Mouse (Mus musculus) v-Abl transformed pro-B cells (cell line): ENCODE measurements at regions not wholly inside any gene's neighbourhood (a gene's known extent, or its start where the extent isn't known, plus 50 kb on each side); places are given as distances from the start of the nearest gene placed in this dataset.

Experiments
- in situ Hi-C, 2 experiments: fragments of 400-800 bp; cut with MboI; formaldehyde crosslinking; loops; one replicate each; pipeline ENCODE4 v1.15.1; 2025; ENCODE audit not compliant: unreplicated experiment in 2 of 2

DNA sequence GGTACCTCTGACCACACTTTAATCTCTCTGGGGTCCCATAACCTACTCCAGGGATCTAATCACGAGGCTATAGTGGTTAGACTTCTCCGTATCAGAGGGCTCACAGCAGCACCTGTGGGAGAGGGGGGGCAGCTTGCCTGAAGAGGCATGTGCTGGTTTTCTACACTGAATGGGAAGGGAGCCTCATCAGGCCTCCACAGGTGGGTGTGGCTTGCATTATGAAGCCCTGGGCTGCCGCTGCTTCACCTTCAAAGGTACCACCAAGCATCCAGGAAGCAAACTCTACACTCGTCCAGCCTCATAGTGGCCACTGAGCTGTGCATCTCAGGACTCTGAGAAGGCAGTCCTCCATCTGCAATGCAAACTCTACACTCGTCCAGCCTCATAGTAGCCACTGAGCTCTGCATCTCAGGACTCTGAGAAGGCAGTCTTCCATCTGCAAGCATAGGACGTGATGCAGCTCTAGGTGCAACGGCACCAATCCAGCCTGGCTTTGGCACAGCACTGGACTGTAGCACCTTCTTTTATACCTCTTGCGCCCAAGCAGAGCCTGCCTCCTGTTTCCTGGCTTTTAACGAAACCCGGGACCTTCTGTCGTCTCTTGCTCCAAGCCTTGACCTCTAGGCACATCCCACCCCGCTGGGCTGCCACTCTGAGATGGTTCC lies 110.5 kb upstream of the Parp11 start:
- in situ Hi-C loops = loop anchor here in 1 of 2 experiments (10.0 kb wide), 1 partner anchor 61 kb away; no protein-coding TSS in a partner anchor

DNA sequence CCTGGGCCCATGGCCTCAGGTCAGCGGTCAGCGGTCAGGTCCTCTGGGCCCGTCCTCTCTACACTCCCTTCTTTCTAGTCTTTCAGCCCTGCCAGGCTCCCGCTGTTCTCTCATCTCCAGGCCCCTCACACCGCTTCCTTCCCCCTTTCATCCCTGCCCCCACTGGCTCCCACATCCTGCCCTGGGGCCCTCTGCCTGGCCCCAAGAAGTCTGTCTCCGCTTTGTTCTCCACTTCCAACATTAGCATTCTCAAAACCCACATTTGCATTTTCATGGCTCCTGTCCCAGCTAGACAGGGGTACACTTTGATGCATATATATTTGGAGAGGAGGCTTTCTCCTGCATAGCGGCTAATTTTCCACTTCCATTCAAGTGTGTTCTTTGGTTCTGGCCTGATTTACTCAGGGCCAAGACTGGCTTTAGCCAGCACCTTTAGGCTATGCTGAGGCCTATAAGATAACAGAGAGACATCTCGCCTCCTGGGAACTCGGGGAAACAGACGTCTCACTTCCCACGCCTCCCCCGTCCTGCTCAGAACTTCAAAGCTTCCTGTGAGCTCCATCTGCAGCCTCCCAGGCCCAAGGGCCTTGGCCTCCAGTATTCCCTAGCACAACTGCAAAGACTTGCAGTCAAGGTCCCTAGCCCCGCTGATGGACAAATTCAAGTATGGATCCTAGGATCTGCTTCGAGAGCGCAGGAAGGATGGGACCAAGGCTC lies 109.8 kb upstream of the Parp11 start:
- in situ Hi-C loops = loop anchor here in 1 of 2 experiments (10.0 kb wide), 1 partner anchor 62 kb away; no protein-coding TSS in a partner anchor

DNA sequence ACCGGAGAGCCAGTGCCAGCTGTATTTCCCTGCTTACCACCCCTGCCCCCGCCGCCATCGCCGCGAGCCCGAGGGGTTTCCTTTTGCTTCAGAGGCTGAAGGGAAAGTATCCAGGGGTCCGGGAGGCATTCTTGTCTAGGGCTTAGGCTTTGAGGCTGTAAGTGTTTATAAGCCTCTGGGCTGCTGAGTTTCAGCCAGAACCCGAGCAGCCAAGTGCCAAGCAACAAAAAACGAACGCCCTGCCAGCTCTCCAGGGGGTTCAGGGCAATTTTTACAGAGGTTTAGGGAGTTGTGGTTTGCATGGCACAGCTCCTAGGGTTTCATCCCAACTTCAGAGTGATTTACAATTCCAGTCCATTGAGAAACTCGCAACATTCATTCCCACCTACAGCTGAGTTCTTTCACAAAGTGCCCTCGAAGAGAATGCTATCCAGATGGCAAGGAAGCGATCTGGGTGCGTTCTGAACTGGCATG lies 109.2 kb upstream of the Parp11 start:
- in situ Hi-C loops = loop anchor here in 1 of 2 experiments (10.0 kb wide), 1 partner anchor 63 kb away; no protein-coding TSS in a partner anchor

DNA sequence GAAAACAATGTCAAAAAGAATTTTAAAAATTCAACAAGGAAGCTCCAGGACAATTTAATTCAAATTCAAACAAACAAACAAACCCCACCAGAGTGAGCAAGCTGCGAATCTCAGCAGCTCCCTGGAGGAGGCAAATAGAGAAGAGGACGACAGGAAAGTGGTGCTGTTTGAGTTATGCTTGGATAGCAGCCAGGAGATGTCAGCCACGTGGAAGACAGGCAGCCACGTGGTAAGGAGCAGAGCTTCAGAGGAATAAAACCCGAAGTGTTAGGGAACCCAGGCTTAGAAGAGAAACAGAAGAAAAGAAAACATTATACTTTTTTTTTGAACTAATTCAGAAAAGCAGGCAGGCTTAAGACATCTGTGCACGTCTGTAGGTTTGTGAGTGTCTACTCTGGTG lies 108.2 kb upstream of the Parp11 start:
- in situ Hi-C loops = loop anchor here in 1 of 2 experiments (10.0 kb wide), 1 partner anchor 64 kb away; no protein-coding TSS in a partner anchor

DNA sequence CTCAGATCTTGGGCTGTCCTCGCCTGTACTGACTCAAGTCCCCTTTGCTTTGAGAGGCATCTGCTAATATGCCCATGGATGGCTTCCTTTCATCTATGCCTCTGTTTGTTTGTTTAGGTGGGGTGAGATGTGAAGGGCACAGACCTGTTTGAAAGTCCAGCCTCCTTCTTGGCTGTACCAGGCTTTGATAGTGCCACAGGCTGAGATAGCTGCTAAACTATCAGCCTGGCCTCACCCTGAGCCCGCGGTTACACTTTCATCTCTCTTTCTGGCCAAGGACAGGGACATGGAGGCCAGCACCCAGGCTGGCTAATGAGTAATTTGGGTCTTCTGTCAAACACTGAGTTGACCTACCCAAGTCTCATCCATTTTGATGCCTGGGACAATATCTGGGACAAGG lies 105.0 kb upstream of the Parp11 start:
- in situ Hi-C loops = no loop called here

DNA sequence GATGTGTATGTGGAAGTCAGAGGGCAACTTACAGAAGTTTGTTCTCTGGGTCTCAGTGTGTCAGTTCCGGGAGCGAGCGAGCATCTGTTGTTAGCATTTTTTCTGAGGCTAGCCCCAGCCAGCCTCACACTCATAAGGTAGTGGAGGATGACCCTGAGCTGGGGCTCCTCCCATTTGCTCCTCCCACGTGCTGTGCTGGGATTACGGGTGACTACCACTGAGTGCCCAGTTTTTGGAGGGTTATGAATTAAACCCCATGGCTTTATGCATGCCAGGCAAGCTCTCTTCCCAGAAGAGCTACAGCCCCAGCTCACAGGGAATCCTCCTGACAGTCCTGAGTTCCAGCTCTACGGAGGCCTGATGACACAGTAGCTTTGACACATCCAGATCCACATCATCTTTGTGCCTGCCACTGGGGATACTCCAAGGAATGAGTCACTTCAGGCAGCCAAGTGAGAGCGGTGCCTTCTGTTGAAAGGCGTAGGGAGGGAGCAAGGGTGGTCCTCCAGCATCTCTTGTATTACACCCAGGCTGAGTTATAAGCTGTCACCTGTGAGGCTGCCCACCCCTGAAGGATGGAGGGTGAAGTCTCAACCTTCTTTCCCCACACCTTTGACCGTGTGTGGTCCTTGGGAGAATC lies 97.8 kb upstream of the Parp11 start:
- in situ Hi-C loops = no loop called here

DNA sequence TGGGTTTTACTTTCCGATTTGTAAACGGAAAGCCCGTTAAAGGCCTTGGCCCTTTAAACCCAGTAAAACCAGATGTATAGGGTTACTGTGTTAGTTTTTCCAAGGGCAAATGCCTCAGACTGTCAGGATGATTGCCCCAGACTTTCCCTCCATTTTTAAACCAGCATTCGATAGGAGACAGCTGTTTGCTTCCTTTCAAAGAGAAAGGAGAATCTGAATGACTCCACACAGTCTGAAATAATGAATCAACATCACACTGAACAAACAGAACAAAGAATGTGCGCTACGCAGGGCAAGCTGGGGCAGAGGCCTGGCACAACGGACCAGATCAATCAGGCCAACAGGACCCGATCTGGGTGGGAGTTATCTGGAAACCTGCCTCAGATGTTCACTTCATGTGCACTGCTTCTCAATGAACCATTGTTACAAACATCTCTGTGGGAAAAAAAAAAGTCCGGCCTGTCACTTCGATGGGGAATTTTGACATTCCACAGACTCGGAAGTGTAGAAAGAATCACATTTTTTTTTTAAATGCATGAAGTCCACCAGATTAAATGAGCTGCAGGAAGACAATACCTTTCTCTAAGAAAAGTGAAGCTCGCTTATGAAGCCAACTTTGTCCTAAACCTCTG lies 97.0 kb upstream of the Parp11 start:
- in situ Hi-C loops = no loop called here

DNA sequence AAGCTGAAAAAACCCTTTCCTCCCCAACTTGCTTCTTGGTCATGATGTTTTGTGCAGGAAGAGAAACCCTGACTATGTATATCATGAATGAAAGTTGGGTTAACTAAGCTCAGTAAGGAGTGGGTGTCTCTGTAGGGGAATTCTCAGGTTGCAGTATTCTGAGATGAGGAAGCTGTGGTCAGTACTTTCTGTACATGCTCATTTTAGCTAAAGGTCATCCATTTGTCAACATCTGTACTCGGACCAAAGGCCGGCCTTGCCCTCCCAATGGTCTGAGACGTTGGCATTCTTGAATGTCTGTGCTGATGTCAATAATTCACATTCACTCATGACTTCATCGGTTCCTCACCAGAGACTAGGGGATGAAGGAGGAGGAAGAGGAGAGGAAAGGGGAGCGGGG lies 94.9 kb upstream of the Parp11 start:
- in situ Hi-C loops = no loop called here

DNA sequence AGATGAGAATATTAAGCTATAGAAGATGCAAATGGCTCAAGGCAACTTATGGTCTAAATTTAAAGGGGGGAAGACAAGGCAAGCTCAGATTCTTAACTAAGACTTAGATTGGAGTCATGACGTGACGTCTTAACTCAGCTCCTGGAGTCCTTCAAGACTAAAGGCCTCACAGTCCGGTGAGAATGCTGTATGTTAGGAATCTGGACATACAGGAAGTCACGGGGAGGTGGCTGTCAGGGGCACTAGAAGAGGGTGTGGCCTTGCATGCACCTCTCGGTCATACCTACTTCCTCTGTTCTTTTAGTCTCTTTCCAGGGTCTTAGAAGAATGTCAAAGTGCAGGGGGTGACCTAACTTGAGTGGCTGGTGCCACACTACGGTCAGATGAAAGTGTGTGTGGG lies 91.5 kb upstream of the Parp11 start:
- in situ Hi-C loops = loop anchor here in 1 of 2 experiments (5.0 kb wide), 1 partner anchor 88 kb away; no protein-coding TSS in a partner anchor

DNA sequence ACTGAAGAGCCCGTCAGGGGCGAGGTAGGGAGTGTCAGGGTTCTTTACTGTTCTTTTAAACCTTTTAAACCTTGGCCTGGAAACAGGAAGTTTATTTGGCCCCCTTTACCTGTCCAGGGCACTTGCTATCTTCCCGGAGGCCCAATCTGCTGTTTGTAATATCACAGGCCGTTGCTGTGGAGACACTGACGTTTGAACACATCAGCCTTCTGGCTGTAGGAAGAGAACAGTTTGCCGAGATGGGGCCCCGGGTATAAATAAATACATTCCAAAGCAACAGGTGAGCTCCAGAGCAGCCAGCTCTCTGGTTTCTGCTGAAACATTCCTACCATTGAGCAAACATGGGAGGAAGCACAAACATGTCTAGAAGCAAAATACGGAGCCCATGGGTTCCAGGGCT lies 90.2 kb upstream of the Parp11 start:
- in situ Hi-C loops = loop anchor here in 1 of 2 experiments (5.0 kb wide), 1 partner anchor 89 kb away; no protein-coding TSS in a partner anchor

DNA sequence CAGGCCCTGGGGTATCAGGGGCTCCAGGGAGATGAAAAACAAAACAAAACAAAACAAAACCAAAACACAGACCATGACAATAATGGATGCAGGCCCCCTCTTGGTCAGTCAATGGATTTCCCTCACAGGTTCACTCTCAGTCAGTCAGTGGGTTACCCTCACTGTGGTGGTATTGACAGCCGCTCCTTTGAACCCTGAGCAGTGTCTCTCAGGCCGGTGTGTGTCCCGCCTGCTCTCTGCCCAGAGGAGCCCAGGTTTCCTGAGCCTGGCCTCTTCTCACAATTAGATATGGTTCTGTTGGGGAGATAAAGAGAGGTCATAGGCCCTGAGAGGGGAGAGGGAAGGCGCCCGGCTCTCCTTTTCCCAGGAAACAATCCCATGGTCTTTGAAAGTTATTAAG lies 87.8 kb upstream of the Parp11 start:
- in situ Hi-C loops = loop anchor here in 1 of 2 experiments (5.0 kb wide), 1 partner anchor 92 kb away; no protein-coding TSS in a partner anchor

DNA sequence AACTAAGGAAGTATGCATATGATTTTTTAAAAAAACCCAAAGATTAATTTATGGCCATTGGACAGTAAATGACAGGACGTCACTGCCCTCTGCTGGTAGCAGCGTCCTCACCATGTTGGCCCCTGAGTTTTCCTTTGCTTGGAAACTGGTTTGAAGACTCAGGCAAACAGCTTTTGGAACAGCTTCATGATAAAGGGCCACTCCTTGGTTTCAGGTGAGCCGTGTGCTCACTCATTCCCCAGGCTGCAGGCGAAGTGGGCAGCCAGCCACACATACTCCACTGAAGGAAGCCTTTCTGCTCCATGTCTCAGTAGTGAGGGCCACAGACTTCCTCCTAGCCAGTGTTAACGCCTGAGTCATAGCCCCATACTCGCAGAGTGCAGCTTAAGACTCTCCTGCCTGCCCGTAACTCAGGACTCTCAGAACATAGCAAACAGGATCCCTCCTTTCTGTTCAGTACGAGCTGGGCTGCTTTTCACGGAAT lies 87.2 kb upstream of the Parp11 start:
- in situ Hi-C loops = loop anchor here in 1 of 2 experiments (5.0 kb wide), 1 partner anchor 92 kb away; no protein-coding TSS in a partner anchor

DNA sequence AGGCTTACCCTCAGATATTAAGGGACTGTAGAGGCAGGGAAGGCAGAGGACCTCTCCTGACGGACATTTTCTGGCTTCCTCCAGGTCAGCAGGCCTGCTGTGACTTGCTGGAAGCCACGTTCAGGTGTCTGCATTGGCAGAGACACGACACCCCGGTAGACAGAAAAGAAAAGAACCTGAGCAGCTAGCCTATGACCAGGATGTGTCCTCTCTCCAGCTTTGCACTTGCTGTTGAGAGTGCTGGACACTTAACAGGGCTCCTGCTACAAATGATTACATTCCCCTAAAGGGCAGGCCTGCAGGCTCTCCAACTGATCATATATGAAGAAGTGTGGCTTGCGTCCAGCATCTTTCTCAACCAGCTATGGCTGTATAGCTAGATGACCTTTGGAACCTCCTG lies 84.5 kb upstream of the Parp11 start:
- in situ Hi-C loops = loop anchor here (5.0 kb wide), 3 partner anchors 80 to 410 kb away; no protein-coding TSS in a partner anchor

DNA sequence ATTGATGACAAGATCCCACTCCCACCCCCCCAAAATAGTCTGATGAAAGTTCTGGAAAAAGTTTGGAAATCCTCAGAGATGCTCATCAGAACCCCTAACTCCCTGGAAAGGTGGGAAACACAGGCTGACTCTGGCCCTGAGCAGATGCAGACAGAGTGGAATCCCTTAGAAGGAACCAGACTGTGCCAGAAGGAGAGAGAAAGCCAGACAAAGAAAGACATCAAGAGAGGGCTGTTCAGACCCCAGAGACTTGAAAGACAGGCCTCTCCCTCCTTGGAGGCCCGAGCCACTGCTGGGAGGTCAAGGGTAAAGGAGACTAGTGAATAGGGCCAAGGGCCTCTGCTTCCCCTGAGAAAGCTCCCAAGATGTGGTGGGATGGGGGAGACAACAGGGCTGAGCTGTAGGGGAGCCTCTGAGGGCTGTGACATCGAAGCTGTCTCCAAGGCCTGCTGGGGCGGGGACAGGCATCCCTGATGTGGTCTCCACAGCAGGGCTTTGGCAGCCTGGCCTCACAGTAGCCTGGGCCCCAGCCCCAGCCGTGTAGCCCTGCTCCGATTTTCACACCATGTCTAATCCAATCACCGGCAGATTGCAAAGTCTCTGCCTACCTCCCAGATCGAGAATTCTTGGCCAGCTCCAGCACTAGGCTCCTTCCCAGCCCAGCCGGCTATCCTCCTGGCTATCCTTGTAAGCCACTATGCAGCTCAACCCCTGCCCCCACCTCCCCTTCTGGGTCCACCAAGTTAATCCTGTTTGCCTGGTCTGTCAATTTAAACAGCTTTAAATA lies 83.5 kb upstream of the Parp11 start:
- in situ Hi-C loops = loop anchor here (5.0 kb wide), 3 partner anchors 79 to 411 kb away; no protein-coding TSS in a partner anchor

DNA sequence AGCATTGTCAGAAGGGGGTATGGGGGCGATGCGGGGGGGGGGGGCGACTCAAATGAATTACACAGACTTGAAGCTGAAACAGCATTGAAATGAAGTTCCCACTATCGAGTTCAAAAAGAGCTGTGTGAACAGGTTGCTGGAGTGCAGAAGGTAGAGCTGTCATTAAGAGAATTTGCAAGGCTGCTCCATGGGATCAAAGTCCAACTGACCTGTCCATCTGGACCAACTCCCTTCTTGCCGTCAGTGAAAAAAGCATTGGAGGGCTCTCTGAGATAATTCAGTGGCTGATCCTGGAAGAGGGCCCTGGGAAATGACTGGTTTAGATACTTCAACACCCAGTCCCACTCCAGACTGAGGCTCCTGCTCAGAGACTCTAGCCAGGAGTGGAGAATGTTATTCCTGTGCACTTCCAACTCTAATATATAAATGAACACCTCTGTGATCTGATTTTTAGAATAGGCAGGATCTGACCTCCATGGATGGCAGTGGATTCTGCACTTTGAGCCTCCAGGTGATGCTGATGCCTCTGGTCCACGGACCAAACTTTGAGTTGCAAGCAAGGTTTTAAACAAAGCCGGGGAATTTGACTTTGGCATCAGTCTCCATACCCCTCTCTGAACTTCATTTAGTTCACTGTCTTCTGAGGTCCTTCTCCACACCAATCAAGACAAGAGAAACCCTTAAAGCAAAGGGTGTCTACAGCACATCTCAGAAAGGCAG lies 82.6 kb upstream of the Parp11 start:
- in situ Hi-C loops = loop anchor here (5.0 kb wide), 3 partner anchors 78 to 412 kb away; no protein-coding TSS in a partner anchor

DNA sequence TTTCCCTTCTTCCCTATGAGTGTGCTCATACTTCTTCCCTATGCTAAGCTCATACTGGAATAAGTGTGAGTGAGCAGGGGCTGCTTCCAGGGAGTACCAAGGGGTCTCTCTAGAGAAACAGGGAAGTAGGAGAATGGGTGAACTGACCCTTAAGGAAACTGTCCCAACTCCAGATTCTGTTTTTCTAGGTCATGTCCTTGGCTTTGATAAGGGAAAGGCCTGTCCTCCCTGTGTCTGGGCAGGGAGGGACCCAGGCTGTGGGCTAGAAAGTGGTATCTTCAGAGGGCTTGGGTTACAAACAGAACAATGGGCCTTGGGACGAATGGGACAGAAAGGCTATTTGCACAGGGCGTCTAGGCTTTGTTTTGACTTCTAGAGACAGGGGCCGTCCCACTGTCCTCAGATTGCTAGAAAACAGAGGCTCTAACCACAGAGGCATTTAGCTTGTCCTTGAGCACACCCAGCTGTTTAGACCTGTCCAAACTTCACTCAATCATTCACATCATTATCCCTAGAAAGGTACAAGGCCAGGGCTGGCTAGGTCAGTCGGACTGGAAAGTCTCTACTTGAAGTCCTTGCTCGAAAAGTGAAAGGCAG lies 82.0 kb upstream of the Parp11 start:
- in situ Hi-C loops = loop anchor here (5.0 kb wide), 3 partner anchors 78 to 412 kb away; no protein-coding TSS in a partner anchor

DNA sequence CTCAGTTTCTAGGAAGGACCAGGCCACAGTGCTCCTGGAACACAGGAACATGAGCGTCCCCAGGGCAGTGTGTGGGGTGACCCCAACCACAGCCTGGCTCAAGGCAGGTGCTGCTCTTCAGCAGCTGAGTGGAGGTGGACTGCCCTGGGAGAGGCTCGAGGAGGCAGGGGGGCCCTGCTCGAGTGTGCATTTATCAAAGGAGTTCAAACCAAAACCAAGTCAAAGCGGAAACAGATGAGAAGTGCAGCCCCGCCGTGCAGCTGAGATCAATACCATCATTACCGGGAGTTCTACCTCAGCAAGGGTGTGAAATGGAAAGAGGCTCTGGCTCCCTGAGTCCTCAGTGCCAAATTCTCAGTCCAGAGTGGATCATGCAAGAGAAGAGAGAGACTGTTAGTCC lies 81.4 kb upstream of the Parp11 start:
- in situ Hi-C loops = no loop called here

DNA sequence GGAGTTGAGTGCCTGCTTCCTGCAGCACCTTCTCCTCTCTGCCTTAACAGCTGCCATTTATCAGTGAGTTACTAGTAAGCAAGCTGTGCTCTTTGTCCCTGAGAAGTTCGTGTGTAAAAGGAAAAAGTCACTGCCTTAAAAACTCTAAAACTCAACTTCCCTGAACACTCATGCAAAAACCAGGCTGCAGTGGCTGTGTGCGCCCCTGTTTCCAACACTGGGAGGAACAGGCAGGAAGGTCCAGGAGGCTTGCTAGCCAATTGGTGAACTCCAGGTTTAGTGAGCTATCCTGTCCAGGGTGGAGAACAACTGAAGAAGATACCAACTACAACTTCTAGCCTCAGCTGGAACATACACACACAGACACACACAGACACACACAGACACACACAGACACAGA lies 81.0 kb upstream of the Parp11 start:
- in situ Hi-C loops = no loop called here
